Mouse (Mus musculus) bone marrow macrophage, adult 2 months (primary cell): ENCODE data around the gene Cnpy2.
"Not testable (repeated sequence)": the region's sequence is repeated elsewhere in the genome, so short reads cannot be mapped to it uniquely, and the experiment has no call there.

Experiments
- CTCF ChIP-seq: IDR thresholded peaks from 2 replicates; pipeline ENCODE4 v1.5.1; 2012; ENCODE audit warnings: low read depth, mild to moderate bottlenecking, low read length, moderate library complexity
- POLR2A ChIP-seq: IDR thresholded peaks from 2 replicates; pipeline ENCODE4 v1.6.1; 2012; ENCODE audit warnings: mild to moderate bottlenecking, low read depth, low read length, borderline replicate concordance

DNA sequence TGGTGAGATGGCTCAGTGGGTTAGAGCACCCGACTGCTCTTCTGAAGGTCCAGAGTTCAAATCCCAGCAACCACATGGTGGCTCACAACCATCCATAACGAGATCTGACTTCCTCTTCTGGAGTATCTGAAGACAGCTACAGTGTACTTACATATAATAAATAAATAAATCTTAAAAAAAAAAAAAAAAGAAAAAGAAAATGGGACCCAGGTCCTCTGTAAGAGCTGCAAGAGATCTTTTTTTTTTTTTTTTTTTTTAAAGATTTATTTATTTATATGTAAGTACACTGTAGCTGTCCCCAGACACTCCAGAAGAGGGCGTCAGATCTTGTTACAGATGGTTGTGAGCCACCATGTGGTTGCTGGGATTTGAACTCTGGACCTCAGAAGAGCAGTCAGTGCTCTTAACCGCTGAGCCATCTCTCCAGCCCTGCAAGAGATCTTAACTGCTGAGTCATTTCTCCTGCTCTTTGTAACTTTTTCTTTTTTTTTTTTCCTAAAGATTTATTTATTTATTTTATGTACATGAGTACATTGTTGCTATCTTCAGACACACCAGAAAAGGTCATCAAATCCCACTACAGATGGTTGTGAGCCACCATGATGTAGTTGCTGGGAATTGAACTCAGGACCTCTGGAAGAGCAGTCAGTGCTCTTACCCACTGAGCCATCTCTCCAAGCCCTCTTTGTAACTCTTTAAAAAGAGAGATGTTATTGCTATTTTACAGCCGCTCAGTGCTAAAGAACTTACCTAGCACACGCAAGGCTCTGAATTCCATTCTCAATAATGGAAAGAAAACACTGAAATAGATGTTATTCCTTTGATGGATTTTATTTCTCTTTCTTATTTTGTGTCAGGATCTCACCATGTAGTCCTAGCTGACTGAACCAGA is 10.3 kb downstream of the Cnpy2 start:
- TF ChIP-seq CTCF, POLR2A: not testable (repeated sequence)
